Mouse (Mus musculus) adrenal gland, adult 2 months (tissue): ENCODE results near the gene Tbcd. TPM values are rescaled to one million over a fixed set of nuclear protein-coding genes. Genes with fewer than 3 reads are reported as not detected.

Experiments used
- DNase-seq: peaks from one replicate; pipeline ENCODE4 v3.0.0; 2021
- polyA plus RNA-seq: library from polyadenylated mRNA; depleted of rRNA; stranded (reverse); fragments of >200 nt; gene quantifications from 2 replicates; pipeline ENCODE4 v1.2.3, GENCODE M21; 2012
- total RNA-seq, 2 experiments: library from RNA; stranded (reverse); gene quantifications; 2 replicates each; pipeline ENCODE4 v1.2.3; 2021

Tbcd gene
- total and polyA plus RNA-seq, 3 experiments, result 34.1 to 49.3 (median 42.6) TPM

DNA sequence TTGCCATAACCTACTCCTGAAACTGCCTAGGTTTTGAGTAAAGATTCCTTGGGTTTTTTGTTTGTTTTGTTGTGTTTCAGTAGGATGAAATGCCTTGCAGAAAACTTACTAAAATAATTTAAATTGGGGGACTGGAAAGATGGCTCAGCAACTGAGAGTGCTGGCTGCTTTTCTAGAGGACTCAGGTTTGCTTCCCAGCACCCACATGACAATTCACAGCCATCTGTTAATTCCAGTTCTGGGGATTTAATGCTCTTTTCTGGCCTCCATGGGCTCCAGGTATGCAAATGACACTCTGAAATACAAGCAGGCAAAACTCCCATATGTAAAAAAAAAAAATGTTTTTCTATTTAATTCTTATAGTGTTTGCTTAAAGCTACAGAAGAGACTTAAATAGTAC is 130.1 kb downstream of the Tbcd start:
- DNase-seq, result no peak

DNA sequence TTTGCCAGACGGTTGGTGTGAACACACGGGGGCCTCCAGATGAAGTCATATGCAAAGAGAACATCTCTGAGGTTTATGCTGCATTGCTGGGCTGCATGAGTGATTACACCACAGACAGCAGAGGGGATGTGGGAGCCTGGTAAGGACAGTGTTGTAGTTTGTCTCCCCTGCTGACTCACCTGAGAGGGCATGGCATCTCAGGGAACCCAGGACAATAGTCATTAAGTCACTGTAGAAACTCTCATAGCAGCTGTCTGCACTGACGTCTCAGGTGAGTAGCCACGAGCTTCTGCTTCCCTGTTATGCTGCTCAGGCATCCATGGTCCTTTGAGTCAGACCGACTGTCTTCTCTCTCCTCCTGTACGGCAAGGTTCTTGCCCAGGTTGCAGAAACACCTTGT is 145.5 kb downstream of the Tbcd start:
- DNase-seq, result no peak

DNA sequence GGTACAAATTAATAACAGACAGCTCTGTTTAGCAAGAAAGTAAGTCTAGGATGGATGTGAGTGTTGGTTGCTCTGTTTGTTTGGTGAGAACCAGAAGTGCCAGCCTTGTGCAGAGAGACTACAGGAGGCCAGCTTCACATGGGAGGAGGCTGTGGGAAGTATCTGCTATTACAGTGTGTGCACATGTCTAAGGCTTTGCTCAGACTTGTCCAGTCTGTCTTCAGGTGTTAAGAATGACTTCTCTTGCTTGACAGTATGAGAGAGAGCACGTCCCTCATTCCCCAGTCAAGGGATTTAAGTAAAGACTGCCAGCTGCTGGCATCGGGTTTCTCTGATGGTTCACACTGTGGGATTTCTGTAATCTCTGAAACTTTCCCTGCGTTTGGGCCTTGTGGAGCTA is 149.7 kb downstream of the Tbcd start:
- DNase-seq, result no peak

DNA sequence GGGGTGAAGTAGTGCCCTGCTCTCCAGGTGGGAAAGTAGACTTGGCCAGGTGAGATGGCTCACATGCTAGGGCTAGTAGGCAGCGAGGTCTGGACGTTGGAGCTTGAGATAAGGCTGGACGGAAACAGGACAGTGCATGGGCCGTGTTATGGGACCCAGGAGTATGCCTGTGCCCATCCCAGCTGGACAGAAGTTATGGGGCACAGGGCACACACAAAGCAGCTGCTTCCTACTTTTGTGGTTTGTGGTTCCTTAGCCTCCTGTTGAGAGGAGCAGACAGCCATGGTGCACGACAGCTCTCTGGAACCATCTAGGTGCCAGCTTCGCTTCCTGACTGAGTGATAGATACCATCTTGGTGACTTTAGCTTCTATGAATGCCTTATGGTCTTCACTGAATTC is 153.9 kb downstream of the Tbcd start:
- DNase-seq, result no peak

DNA sequence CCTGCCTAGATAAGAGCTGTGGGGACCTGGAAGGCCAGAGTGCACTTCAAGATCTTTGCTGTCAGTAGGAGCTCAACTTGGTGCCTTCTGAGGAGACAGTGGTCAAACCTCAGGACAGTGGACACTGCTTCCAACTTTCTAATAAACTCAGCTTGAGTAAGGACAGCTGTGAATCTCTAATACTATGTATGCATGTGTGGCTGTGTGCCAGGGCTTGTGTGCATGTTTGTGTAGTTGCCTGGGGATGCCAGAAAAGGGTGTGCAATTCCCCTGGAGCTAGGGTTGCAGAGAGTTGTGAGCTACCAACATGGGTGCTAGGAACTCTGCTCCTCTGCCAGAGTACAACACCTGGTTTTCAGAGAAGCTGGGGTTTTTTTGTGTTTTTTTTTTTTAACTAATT is 159.2 kb downstream of the Tbcd start:
- DNase-seq, result no peak

DNA sequence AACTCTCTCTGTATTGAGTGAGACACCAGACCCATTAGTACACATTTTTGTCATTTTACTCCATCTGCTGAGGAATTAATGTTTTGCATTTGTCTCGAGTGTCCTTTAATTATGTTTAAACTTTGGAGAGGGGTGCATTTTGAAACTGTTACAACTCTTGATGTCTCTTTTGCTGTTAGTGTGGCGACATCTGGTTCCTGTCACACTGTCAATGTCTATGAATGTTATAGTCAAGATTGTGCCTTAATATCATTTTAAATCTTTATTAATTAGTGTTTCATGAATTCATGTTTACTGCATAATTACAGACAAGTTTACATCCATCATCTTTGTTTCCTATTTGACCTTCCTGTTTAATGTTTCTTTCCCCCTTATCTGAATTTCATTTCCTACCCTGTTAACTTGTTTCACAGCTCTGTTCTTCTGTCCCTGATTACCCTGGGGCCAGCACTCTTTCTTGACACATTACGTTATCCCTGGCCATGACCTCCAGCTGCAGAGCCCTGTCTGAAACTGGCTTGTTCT is 164.3 kb downstream of the Tbcd start:
- DNase-seq, result no peak

DNA sequence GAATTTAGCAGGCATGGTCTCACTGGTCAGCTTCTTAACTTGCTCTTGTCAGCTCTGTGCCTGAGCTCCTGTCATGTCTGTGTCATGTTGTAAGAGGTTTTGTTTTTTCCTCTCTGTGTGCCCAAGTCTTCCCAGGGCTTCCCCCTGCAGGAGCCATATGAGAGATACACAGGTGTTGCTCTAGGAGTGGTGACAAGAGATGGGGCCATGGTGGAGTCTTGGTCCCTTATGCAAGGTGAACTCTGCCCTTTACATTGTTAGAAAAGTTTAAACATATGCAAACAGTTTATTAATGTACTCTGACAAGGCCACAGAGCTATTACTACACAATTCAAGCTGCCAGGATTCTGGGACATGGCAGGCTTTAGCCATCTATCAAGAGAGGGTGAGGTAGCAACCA is 164.8 kb downstream of the Tbcd start:
- peak; percentile 42 for DNase-seq

DNA sequence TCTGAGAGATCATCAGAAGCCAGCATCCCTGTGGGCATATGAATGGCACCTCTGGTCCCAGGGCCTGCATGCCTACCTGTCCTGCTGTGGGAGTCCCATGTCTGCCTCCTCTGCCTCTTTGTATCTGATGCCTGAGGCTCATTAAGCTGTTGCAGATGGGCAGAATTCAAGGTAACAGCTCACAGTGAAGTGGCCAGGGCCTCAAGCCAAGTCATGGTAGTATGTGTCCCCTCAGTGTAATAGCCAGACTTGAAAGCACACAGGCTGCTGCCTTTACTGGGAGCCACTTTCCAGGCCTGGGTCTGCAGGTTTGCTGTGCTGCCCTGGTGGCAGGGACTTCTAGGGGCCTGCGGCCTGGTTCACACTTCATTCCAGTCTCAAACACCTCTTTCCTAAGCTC is 165.6 kb downstream of the Tbcd start:
- DNase-seq, result no peak

DNA sequence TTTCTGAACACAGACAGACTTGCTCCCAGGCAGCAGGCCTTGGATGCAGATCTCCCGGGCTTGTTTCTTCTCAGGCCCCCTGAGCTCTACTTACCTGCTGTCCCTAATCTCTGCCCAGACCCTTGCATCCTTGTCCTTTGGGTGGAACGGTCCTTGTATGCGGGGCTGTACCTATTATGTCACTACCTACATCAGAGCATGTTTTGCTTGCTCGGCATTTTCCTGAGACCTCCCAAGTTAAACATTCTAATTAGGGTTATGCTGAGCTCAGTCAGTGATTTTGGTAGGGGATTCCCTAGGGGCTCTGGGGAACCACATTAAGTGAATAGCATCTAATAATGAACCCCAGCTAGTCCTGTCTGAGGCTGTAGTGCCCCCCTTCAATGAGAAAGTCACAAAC is 173.3 kb downstream of the Tbcd start:
- no peak for DNase-seq

DNA sequence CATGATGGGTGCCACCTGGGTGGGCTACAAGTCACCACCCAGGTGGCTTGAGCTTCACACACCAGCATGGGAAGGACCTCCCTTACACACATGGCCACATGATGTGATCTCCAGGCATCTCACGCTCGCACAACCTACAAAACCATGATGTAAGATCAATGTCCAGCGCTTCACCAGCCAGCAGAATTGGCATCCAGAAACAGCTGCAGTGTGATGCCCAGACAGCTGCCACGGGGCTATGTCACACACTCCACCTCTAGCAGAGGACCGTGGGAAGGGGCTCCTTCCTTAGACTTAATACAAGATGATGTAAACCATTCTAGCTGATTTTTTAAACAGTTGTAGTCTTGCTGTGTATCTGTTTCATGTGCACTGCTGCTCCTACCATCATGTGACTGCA is 175.8 kb downstream of the Tbcd start:
- no peak for DNase-seq

DNA sequence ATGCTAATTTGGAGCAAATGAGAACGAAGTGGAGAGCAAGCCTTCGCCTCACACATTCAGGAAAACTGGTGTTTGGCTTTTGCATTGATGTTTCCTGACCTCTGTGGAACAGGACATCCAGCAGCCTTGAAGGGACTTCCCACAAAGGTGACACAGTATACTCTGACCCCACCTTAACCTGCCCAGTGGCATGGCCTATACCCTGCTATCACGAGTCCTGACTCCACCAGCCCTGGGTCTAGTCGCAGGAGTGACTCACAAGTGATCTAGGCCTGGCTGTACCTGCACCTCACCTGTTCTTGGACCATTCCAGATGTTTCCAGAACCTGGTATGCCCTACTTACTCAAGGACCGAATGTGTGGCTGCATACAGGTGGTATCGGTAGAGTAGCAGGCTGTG is 177.8 kb downstream of the Tbcd start:
- DNase-seq, result no peak

DNA sequence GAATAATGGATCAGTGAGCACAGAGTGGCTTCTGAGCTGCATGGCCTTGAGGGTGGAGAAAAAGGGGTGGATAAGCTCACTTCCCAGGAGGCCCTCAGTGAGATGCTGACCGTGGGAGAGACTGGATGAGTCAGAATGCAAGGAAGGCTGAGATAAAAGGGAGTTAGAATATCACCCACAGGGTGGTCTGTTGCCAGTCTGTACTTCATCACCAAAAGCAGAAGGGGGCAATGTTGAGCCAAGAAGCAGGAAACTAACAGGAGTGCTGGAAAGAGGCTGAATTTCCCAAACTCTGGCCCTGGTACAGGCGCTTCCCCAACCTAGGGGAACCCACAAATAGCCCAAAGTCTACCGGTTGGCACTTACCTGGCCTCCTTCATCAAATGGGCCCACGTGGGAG is 178.7 kb downstream of the Tbcd start:
- DNase-seq, result no peak

DNA sequence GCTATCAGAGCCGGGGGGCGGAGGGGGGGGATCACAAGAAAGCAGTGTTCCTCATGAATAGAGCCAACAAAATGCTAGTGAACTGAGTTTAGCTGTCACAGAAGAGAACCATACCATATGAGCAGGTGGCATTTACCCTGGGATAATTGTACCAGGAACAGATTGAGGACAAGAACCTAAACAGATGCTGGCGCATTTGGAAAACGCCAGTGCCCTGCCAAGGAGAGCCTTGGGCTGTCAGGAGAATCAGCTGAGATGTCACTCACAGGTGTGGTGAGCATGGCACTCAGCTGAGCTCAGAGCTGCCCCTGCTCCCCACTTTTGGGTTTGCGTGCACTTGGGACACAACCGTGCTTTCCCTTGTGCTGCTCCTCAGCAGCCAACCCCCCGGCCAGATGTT is 179.7 kb downstream of the Tbcd start:
- no peak for DNase-seq

DNA sequence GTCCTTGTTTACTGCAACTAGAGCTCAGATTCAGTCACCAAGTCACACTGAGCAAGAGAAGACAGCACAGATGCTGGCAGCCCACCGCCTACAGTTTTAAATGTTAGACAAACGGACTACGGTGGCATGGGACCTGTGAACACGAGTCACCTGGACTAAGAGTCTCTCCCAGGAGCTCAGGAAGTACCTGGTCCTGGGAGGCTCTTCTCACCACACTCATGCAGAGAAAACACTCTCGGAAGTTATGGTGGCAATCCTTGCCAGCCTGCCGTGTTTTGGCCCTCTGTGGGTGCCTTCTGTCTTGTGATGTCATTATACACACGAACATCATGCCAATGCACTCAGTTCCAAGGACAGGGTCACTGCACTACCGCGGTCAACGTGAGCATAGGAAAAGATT is 184.9 kb downstream of the Tbcd start:
- DNase-seq, result no peak

DNA sequence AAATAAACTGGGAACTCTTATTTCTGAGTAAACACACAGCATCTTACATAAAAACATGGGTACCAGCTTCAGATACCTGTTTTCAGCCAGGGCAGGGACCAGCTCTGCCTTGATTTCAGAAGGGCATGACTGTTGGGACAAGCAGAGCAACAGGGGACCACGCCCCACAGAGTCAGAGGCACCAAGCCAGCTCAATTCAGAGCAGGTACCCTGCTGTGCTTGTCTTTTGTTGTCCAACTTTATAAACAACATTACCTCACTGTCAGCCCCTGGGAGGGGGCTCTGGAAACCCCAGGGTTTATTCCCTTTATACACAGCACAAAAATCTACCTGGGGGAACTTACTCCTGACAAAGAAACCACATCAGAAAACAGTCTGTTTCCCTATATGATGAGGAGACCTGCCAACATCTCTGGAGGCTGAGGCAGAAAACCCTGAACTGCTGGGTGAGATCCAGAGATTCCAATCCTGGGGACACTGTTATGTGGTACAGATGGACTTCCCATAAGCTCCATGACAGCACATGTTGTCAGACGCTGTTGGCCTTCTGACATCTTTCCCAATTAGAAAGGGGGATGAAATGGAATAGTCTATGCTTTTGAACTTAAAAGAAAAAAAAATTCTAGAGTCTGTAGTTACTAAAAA is 189.9 kb downstream of the Tbcd start:
- no peak for DNase-seq

DNA sequence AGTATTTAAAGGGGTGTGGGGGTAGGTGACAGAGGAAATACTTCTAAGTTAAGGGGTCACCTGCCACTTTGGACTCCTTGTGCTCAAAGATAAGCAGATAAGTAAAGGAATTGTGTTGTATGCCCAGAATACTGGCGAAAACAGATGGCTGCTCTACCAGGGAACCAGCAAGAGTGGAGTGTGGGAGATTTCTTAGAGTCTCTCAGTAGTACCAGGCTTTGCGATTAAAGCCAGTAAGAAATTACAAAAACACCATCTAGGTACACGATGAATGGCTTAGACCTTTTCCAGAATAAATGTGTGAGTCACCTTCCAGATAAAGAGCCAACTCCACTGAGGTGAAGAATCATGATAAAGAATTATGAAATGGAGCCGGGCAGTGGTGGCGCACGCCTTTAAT is 193.6 kb downstream of the Tbcd start:
- DNase-seq, result no peak

DNA sequence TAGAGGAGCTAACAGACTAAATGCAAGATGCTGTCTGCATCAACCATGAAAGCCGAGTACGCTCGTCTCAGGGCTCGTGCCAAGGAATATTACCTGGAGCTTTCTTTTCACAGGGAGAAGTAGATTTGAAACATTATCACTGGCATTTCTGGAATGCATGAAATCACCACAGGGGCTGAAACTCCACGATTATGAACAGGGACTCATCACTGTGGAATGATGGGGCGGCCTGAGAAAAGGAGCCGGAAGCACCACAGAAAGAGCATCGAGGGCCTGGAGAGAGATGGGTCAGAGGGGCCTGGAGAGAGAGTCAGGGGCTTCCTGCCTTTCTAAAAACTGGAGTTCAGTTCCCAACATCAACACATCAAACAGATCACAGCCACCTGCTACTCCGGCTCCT is 195.6 kb downstream of the Tbcd start:
- DNase-seq, result no peak

DNA sequence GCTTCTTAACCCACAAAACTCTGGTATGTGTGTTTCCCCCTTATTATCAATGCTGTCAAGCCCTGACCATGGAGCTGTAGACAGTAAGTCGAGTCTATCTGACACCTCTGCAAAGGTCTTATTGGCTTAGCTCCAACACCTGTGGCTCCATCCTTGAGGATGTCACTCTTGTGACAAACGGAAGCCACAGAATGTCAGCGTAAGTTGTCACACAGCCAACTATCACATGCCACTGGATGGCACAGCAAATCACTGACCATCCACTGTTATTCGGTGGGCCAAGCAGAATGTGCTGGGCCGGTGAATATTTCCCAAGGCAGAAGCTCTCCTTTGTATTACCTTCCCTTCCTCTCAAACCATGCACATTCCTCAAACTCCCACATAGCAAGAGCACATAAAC is 196.4 kb downstream of the Tbcd start:
- DNase-seq, result no peak

DNA sequence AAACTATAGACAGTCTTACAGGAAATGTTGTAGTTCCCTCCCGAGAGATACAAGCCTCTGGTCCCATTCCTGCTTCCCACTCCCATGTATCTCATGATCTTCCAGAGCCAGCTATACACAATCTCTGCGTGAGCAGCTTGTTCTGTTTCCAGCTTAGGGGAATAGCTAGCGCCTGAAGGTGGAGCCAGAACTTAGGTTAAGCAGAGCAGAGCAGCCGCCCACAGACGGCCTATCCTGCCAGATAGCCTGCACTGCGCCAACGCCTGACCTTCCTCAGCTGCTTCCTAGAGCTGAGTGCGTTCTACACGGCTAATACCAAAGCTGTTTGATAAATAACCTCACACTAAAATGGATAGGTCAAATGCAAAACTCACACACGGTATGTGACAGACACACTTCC is 198.2 kb downstream of the Tbcd start:
- peak; percentile 59 for DNase-seq

DNA sequence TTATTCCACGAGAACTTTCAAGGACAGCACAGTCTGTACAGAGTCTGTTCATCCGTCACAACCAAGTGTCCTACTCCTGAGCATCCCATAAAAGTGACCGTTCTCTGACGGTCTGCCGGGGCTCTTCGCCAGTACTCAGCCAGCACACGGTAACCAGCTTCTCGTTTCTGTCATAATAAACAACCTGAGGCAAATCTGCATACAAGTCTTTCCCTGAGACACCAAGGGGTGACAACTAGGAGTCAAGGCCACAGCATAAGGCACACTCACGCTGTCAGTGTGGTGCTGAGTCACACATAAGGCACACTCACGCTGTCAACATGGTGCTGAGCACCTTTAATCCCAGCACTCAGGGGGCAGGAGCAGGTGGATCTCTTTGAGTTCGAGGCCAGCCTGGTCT is 198.9 kb downstream of the Tbcd start:
- DNase-seq, result peak; percentile 38

DNA sequence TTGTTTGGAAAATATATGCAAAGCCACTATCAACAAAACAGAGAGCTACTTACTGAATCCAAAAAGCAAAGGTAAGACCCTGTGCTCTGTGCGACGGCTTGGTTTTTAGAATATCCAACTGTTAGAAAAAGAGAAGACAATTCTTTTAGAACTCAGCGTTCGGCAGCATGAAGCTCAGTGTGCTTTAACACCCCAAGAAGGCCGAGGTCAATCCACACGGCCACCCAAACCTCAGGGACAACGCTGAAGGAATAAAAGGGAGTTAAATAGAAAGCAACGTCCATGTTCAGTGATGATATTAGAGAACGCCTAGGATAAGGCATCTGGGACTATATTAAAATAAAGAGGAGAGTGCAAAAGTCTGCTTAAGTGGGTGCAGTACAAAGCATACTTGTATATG is 199.8 kb downstream of the Tbcd start:
- no peak for DNase-seq

DNA sequence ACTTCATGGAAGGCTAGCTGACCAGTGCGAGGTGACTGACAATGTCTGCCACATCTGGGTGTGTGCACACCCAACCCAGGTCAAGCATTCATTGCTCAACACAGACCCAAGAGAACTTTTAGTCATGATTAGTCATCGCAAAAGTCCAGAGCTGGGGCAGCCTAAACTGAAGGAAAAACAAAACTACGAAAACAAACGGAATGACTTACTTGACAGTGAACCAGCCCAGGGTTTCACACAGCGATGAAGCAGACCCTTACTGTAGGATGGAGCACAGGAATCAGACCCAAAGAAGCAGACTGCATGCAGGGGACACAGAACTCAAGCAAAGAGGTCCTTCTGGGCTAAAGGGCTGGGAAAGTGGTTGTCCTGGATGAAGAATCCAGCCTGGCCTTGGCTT is 200.2 kb downstream of the Tbcd start:
- DNase-seq, result peak; percentile 68

DNA sequence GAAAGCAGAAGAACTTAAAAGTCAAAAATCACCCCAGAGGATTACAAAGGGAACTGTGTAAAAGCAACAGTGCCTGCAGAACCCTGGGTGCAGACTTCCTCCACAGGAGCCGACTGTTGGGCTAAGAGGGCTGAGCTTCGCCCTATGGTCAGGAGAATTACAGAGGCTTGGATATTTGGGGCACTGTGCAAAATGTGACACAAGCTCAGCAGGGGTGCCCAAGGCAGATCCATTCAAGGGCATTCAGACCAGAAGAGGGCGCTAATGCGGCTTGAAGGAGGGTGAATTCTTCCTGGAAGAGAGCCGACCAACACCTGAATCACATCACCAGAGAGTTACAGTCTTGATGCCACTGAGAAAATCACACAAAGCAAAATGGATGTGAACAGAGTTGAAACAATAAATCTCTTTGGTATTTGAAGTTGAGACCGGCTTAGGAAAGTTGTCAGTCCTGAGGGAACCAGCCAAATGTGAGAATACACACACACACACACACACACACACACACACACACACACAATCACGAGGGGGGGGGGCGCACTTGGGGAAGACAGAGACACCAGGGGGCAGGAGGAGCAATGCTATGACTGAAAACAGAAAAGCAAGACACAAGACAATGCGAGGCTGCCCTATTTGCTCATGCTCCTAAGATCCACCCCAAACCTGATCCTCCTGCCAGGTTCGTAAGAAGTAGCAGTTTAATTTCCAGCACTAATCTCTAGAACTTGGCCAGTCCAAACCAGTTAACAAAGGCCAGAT is 201.0 kb downstream of the Tbcd start:
- peak; percentile 68 for DNase-seq

DNA sequence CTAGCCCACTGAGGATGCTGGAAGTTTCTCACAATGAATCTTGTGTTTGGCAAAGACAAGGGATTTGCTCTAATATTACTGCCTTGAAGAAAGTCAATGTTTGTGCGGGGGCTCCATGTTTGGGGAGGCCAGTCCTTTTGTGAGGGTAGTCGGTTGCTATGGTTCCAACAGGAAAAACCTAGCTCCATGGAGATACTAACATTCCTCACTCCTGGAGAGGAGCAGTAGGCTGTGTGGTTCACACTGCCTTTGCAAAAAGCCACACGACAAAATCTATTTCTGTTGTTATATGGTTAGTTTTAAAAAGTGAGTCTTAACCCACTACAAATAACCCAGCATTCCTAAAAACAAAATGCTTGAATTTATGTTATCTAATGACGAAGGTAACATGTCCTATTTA is 201.9 kb downstream of the Tbcd start:
- DNase-seq, result no peak
